Mouse (Mus musculus) right cerebral cortex, postnatal 14 days (tissue): Measurements from ENCODE around the gene Bckdhb.
"Not testable (repeated sequence)": the region's sequence is repeated elsewhere in the genome, so short reads cannot be mapped to it uniquely, and the experiment has no call there.

ENCODE experiments used
- DNase-seq: peaks from one replicate; pipeline ENCODE4 v3.0.0; 2022

Gene Bckdhb

GRCm38 (mm10) chr9:83924878-83925687 lies at the start of gene Bckdhb:
TSS of gene Bckdhb (plus strand) at chr9:83925145.
- DNase-seq, result peak; percentile 99

- no peak for DNase-seq
Measured at GRCm38 (mm10) chr9:83882191-83882590, 42.8 kb upstream of the Bckdhb start.

GRCm38 (mm10) chr9:83886149-83886548 lies 38.8 kb upstream of the Bckdhb start:
- DNase-seq, result no peak

GRCm38 (mm10) chr9:83888214-83888613 lies 36.7 kb upstream of the Bckdhb start:
- no peak for DNase-seq

GRCm38 (mm10) chr9:83893073-83893472 lies 31.9 kb upstream of the Bckdhb start:
- no peak for DNase-seq

- DNase-seq, result no peak
Measured at GRCm38 (mm10) chr9:83893767-83894330, 31.1 kb upstream of the Bckdhb start.

GRCm38 (mm10) chr9:83902086-83902485 lies 22.9 kb upstream of the Bckdhb start:
- DNase-seq, result no peak

- no peak for DNase-seq
Measured at GRCm38 (mm10) chr9:83905820-83906219, 19.1 kb upstream of the Bckdhb start.

GRCm38 (mm10) chr9:83907017-83907416 lies 17.9 kb upstream of the Bckdhb start:
- DNase-seq, result no peak

GRCm38 (mm10) chr9:83909836-83910235 lies 15.1 kb upstream of the Bckdhb start:
- no peak for DNase-seq

GRCm38 (mm10) chr9:83910926-83911325 lies 14.0 kb upstream of the Bckdhb start:
- no peak for DNase-seq

GRCm38 (mm10) chr9:83922076-83922475 lies 2.9 kb upstream of the Bckdhb start:
- no peak for DNase-seq

- DNase-seq, result no peak
Measured at GRCm38 (mm10) chr9:83924356-83924755, 589 bp upstream of the Bckdhb start.

- DNase-seq, result no peak
Measured at GRCm38 (mm10) chr9:83925688-83926041, 720 bp downstream of the Bckdhb start.

- DNase-seq, result no peak
Measured at GRCm38 (mm10) chr9:83926302-83926701, 1.4 kb downstream of the Bckdhb start.

- not testable (repeated sequence) for DNase-seq
Measured at GRCm38 (mm10) chr9:83939501-83939900, 14.6 kb downstream of the Bckdhb start.

GRCm38 (mm10) chr9:83940016-83940415 lies 15.1 kb downstream of the Bckdhb start:
- no peak for DNase-seq

GRCm38 (mm10) chr9:83940537-83941363 lies 15.8 kb downstream of the Bckdhb start:
- DNase-seq, result no peak

- no peak for DNase-seq
Measured at GRCm38 (mm10) chr9:83951336-83951735, 26.4 kb downstream of the Bckdhb start.

- DNase-seq, result peak; percentile 90
Measured at GRCm38 (mm10) chr9:83956632-83957314, 31.8 kb downstream of the Bckdhb start.

- peak; percentile 72 for DNase-seq
Measured at GRCm38 (mm10) chr9:83962098-83963086, 37.4 kb downstream of the Bckdhb start.

GRCm38 (mm10) chr9:83963296-83963695 lies 38.4 kb downstream of the Bckdhb start:
- DNase-seq, result no peak
